Mouse (Mus musculus) heart, embryonic 13.5 days (tissue): ENCODE measurements around the gene Fbln1. TPM values are rescaled to one million over a fixed set of nuclear protein-coding genes. Genes with fewer than 3 reads are reported as not detected.

Experiments
- ATAC-seq: fragments of 200-750 bp; cut with Nextera tagmentation; 2 replicates; pipeline ENCODE4 v1.8.0; 2017; ENCODE audit warnings: moderate TSS enrichment; ENCODE audit not compliant: insufficient number of reproducible peaks, low FRiP score, low TSS enrichment; ENCODE audit errors: extremely low read depth
- H3K27ac ChIP-seq: fragments of 300-500 bp; sonication (generic); replicated peaks from 2 replicates; pipeline ENCODE4 v1.5.1; 2015; ENCODE audit warnings: moderate library complexity, mild to moderate bottlenecking, inconsistent platforms
- H3K27me3 ChIP-seq: fragments of 300-500 bp; sonication (generic); replicated peaks from 2 replicates; pipeline ENCODE4 v1.6.1; 2015; ENCODE audit warnings: mild to moderate bottlenecking, inconsistent platforms
- H3K36me3 ChIP-seq: fragments of 300-500 bp; sonication (generic); 2 replicates; pipeline ENCODE4 v1.6.1; 2015; ENCODE audit warnings: mild to moderate bottlenecking, inconsistent platforms
- H3K4me1 ChIP-seq: fragments of 300-500 bp; sonication (generic); 2 replicates; pipeline ENCODE4 v1.6.1; 2015; ENCODE audit warnings: inconsistent platforms
- H3K4me2 ChIP-seq: fragments of 300-500 bp; sonication (generic); 2 replicates; pipeline ENCODE4 v1.6.1; 2015; ENCODE audit warnings: inconsistent platforms, mild to moderate bottlenecking, moderate library complexity
- H3K4me3 ChIP-seq: fragments of 300-500 bp; sonication (generic); 2 replicates; pipeline ENCODE4 v1.5.1; 2015; ENCODE audit warnings: moderate library complexity, mild to moderate bottlenecking, inconsistent platforms
- H3K9ac ChIP-seq: fragments of 300-500 bp; sonication (generic); 2 replicates; pipeline ENCODE4 v1.6.1; 2015; ENCODE audit warnings: inconsistent platforms, mild to moderate bottlenecking, moderate library complexity
- H3K9me3 ChIP-seq: fragments of 300-500 bp; sonication (generic); 2 replicates; pipeline ENCODE4 v1.6.1; 2016; ENCODE audit warnings: inconsistent platforms
- WGBS: fragments of 180-500 bp; shearing (Covaris S2); methylation state at CpG from one replicate; pipeline ENCODE4 v1.1.7; 2015; ENCODE audit warnings: mixed read lengths; 5-methylcytosine and 5-hydroxymethylcytosine counted together
- polyA plus RNA-seq: library from polyadenylated mRNA; unstranded; fragments of >200 nt; fragmentation: Nextera tagmentation; extraction: Ambion mirVana; gene quantifications from 2 replicates; pipeline ENCODE4 v1.2.1, GENCODE M21; 2015

The Fbln1 gene
- polyA plus RNA-seq, 1 experiment from 2014 or later: 139 TPM

- H3K4me3 ChIP-seq: peak overlapping the region; percentile 27
- H3K36me3 ChIP-seq: no peaks in the 10 kb centered on the region
- ATAC-seq: peak; percentile 62; the same call in 1 of the 2 replicates
- peak overlapping the region; percentile 63 for H3K4me2 ChIP-seq
- peak overlapping the region; percentile 68; the same call in 1 of the 2 replicates for H3K9ac ChIP-seq
- H3K27me3 ChIP-seq: no peaks in the 10 kb centered on the region
- 16% methylated on average over 6 of the region's 6 CpGs for WGBS
- H3K9me3 ChIP-seq: no peaks in the 10 kb centered on the region
- H3K27ac ChIP-seq: peak overlapping the region; percentile 95
- H3K4me1 ChIP-seq: peaks cover 58% of the 10 kb centered on the region
These were observed 27.6 kb upstream of the Fbln1 start for GRCm38 (mm10) chr15:85178172-85178571.

GRCm38 (mm10) chr15:85179528-85180180, 26.1 kb upstream of the Fbln1 start:
- 63% methylated on average over 7 of the region's 7 CpGs for WGBS
- H3K4me1 ChIP-seq: peaks cover 44% of the 10 kb centered on the region
- no peak overlapping the region for H3K4me2 ChIP-seq
- ATAC-seq: no peak
- no peak overlapping the region for H3K4me3 ChIP-seq
- H3K27me3 ChIP-seq: no peaks in the 10 kb centered on the region
- peak overlapping the region; percentile 95 for H3K27ac ChIP-seq
- H3K9me3 ChIP-seq: no peaks in the 10 kb centered on the region
- H3K9ac ChIP-seq: no peak overlapping the region
- no peaks in the 10 kb centered on the region for H3K36me3 ChIP-seq

- no peaks in the 10 kb centered on the region for H3K27me3 ChIP-seq
- H3K27ac ChIP-seq: peak overlapping the region; percentile 95
- H3K36me3 ChIP-seq: no peaks in the 10 kb centered on the region
- no peak overlapping the region for H3K9ac ChIP-seq
- H3K9me3 ChIP-seq: no peaks in the 10 kb centered on the region
- H3K4me2 ChIP-seq: no peak overlapping the region
- peaks cover 44% of the 10 kb centered on the region for H3K4me1 ChIP-seq
- no peak for ATAC-seq
- no peak overlapping the region for H3K4me3 ChIP-seq
These were observed 25.4 kb upstream of the Fbln1 start for GRCm38 (mm10) chr15:85180368-85180767.

- no peaks in the 10 kb centered on the region for H3K36me3 ChIP-seq
- WGBS: 83% methylated on average over 4 of the region's 4 CpGs
- no peak overlapping the region for H3K27ac ChIP-seq
These were observed 23.7 kb upstream of the Fbln1 start for GRCm38 (mm10) chr15:85182063-85182462.

GRCm38 (mm10) chr15:85186916-85187315, 18.8 kb upstream of the Fbln1 start:
- H3K4me1 ChIP-seq: no peaks in the 10 kb centered on the region
- no peak for ATAC-seq
- no peak overlapping the region for H3K9ac ChIP-seq
- H3K4me3 ChIP-seq: no peak overlapping the region
- WGBS: 57% methylated on average over 7 of the region's 7 CpGs
- H3K27me3 ChIP-seq: no peaks in the 10 kb centered on the region
- no peaks in the 10 kb centered on the region for H3K9me3 ChIP-seq
- no peak overlapping the region for H3K27ac ChIP-seq
- H3K4me2 ChIP-seq: no peak overlapping the region
- no peaks in the 10 kb centered on the region for H3K36me3 ChIP-seq

More at GRCm38 (mm10) chr15:85182063-85182462, 23.7 kb upstream of the Fbln1 start:
- no peaks in the 10 kb centered on the region for H3K27me3 ChIP-seq
- peaks cover 39% of the 10 kb centered on the region for H3K4me1 ChIP-seq
- no peak for ATAC-seq
- H3K4me3 ChIP-seq: no peak overlapping the region
- H3K9ac ChIP-seq: no peak overlapping the region
- H3K4me2 ChIP-seq: no peak overlapping the region
- no peaks in the 10 kb centered on the region for H3K9me3 ChIP-seq

GRCm38 (mm10) chr15:85188167-85188778, 17.5 kb upstream of the Fbln1 start:
- Histone ChIP-seq H3K4me3 (no peak overlapping the region), H3K9ac (no peak overlapping the region), H3K36me3 (no peaks in the 10 kb centered on the region), H3K9me3 (no peaks in the 10 kb centered on the region), H3K27me3 (no peaks in the 10 kb centered on the region), H3K4me2 (no peak overlapping the region), H3K4me1 (no peaks in the 10 kb centered on the region), H3K27ac (no peak overlapping the region)
- ATAC-seq: no peak
- WGBS: 51% methylated on average over 8 of the region's 8 CpGs

GRCm38 (mm10) chr15:85200446-85201289, 5.1 kb upstream of the Fbln1 start:
- no peak for ATAC-seq
- H3K9ac ChIP-seq: no peak overlapping the region
- H3K9me3 ChIP-seq: no peaks in the 10 kb centered on the region
- peaks cover 29% of the 10 kb centered on the region for H3K27me3 ChIP-seq
- H3K27ac ChIP-seq: 0 out of 2 replicates have a peak overlapping the region, but pooled peaks have one; percentile 28
- peaks cover 10% of the 10 kb centered on the region; the same call in 1 of the 2 replicates for H3K4me1 ChIP-seq
- 50% methylated on average over 14 of the region's 14 CpGs for WGBS
- no peaks in the 10 kb centered on the region for H3K36me3 ChIP-seq
- no peak overlapping the region for H3K4me3 ChIP-seq
- no peak overlapping the region for H3K4me2 ChIP-seq

- Histone ChIP-seq H3K27me3 (peaks cover 29% of the 10 kb centered on the region), H3K4me1 (peaks cover 23% of the 10 kb centered on the region), H3K9me3 (no peaks in the 10 kb centered on the region), H3K9ac (no peak overlapping the region), H3K4me2 (no peak overlapping the region), H3K27ac (no peak overlapping the region), H3K36me3 (no peaks in the 10 kb centered on the region), H3K4me3 (no peak overlapping the region)
- WGBS: 72% methylated on average over 9 of the region's 9 CpGs
- no peak for ATAC-seq
These were observed 3.5 kb upstream of the Fbln1 start for GRCm38 (mm10) chr15:85202199-85202598.

- Histone ChIP-seq H3K27me3 (peaks cover 29% of the 10 kb centered on the region), H3K4me3 (no peak overlapping the region), H3K9me3 (no peaks in the 10 kb centered on the region), H3K9ac (no peak overlapping the region), H3K4me2 (no peak overlapping the region), H3K27ac (no peak overlapping the region), H3K36me3 (no peaks in the 10 kb centered on the region), H3K4me1 (peaks cover 29% of the 10 kb centered on the region)
- no peak for ATAC-seq
- 56% methylated on average over 5 of the region's 5 CpGs for WGBS
These were observed 3.0 kb upstream of the Fbln1 start for GRCm38 (mm10) chr15:85202787-85203186.

GRCm38 (mm10) chr15:85204383-85204782, 1.4 kb upstream of the Fbln1 start:
- no peak overlapping the region for H3K4me3 ChIP-seq
- ATAC-seq: no peak
- 65% methylated on average over 8 of the region's 8 CpGs for WGBS
- peaks cover 3% of the 10 kb centered on the region; the same call in 1 of the 2 replicates for H3K9me3 ChIP-seq
- H3K36me3 ChIP-seq: peaks cover 5% of the 10 kb centered on the region
- no peak overlapping the region for H3K4me2 ChIP-seq
- peaks cover 29% of the 10 kb centered on the region for H3K27me3 ChIP-seq
- H3K27ac ChIP-seq: no peak overlapping the region
- H3K4me1 ChIP-seq: peaks cover 41% of the 10 kb centered on the region
- H3K9ac ChIP-seq: no peak overlapping the region

- Histone ChIP-seq H3K9me3 (peaks cover 5% of the 10 kb centered on the region; the same call in 1 of the 2 replicates), H3K27me3 (peaks cover 25% of the 10 kb centered on the region), H3K4me3 (peak overlapping the region; percentile 71), H3K36me3 (peaks cover 20% of the 10 kb centered on the region), H3K9ac (peak overlapping the region; percentile 93), H3K27ac (peak overlapping the region; percentile 86), H3K4me2 (peak overlapping the region; percentile 93), H3K4me1 (peaks cover 39% of the 10 kb centered on the region)
- no peak for ATAC-seq
- 10% methylated on average over 3 of the region's 3 CpGs for WGBS
These were observed 940 bp downstream of the Fbln1 start for GRCm38 (mm10) chr15:85206703-85207075.
